Mouse (Mus musculus): ENCODE measurements around the gene Nudcd2. TPM values are rescaled to one million over a fixed set of nuclear protein-coding genes. Genes with fewer than 3 reads are reported as not detected.

The Nudcd2 gene
- polyA plus RNA-seq, 1 experiment from 2014 or later = 168 TPM

DNA sequence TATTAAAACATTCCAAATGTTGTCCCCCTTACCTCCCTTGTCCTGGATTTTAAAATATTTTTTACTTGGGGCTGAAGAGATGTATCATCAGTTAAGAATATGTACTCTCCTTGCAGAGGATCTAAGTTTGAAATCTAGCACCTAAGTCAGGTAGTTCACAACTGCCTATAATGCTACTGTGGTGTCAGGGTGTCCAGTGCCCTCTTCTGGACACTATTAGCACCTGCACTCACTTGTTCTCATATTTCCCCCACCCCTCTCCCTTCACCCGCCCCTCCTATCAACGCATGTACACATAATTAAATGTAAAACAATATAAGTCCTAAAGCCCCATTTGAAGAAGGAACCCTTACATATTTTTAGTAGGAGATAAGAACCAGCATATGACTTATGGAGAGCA is 29.9 kb downstream of the Nudcd2 start:
- Histone ChIP-seq H3K4me3 (no peak overlapping the region), H3K27ac (no peak overlapping the region), H3K4me1 (no peaks in the 10 kb centered on the region), H3K4me2 (replicated peaks) (no peak overlapping the region), H3K9me3 (no peaks in the 10 kb centered on the region), H3K9ac (no peak overlapping the region), H3K27me3 (no peaks in the 10 kb centered on the region; the same call in 1 of the 2 replicates), H3K36me3 (no peaks in the 10 kb centered on the region)
- ATAC-seq (ENCODE audit: low FRiP score, low read depth) = no peak
- 21% methylated on average over 2 of the region's 2 CpGs for WGBS

GRCm38 (mm10) chr11:40764690-40765089 is 31.2 kb downstream of the Nudcd2 start:
- Histone ChIP-seq H3K9ac (no peak overlapping the region), H3K27ac (no peak overlapping the region), H3K27me3 (no peaks in the 10 kb centered on the region; the same call in 1 of the 2 replicates), H3K4me2 (replicated peaks) (no peak overlapping the region), H3K9me3 (no peaks in the 10 kb centered on the region), H3K4me1 (no peaks in the 10 kb centered on the region), H3K36me3 (no peaks in the 10 kb centered on the region), H3K4me3 (no peak overlapping the region)
- 82% methylated on average over 4 of the region's 4 CpGs for WGBS
- ATAC-seq (ENCODE audit: low FRiP score, low read depth) = no peak

- Histone ChIP-seq H3K27me3 (no peaks in the 10 kb centered on the region), H3K36me3 (no peaks in the 10 kb centered on the region), H3K9ac (no peak overlapping the region), H3K4me2 (replicated peaks) (peak overlapping the region; percentile 44), H3K9me3 (no peaks in the 10 kb centered on the region), H3K27ac (no peak overlapping the region), H3K4me3 (0 out of 2 replicates have a peak overlapping the region, but pooled peaks have one; percentile 3), H3K4me1 (no peaks in the 10 kb centered on the region)
- WGBS = 39% methylated on average over 12 of the region's 12 CpGs
- ATAC-seq (ENCODE audit: low FRiP score, low read depth) = no peak; the same call in 1 of the 2 replicates
Measured at GRCm38 (mm10) chr11:40775315-40776269, 42.1 kb downstream of the Nudcd2 start.

DNA sequence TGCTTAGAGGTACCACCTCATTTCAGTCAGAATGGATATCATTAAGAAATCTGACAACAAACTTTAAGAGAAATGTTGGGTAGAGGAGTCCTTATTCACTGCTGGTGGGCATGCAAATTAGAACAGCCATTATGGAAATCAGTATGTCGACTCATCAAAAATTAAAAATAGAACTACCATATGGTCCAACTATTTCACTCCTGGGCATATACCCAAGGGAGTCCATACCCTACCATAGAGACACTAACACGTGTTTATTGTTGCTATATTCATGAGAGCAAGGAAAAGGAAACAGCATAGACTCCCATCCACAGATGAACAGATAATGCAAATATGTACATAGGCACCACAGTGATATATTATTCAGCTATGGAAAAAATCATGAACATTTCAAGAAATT is 48.4 kb downstream of the Nudcd2 start:
- H3K27ac ChIP-seq = no peak overlapping the region
- H3K36me3 ChIP-seq = no peaks in the 10 kb centered on the region
- H3K4me1 ChIP-seq = no peaks in the 10 kb centered on the region
- no peak overlapping the region for H3K4me2 ChIP-seq (replicated peaks)
- no peaks in the 10 kb centered on the region for H3K27me3 ChIP-seq
- H3K9me3 ChIP-seq = no peaks in the 10 kb centered on the region
- H3K9ac ChIP-seq = no peak overlapping the region
- no peak for ATAC-seq (ENCODE audit: low FRiP score, low read depth)
- WGBS = 70% methylated on average over 2 of the region's 2 CpGs
- no peak overlapping the region for H3K4me3 ChIP-seq

DNA sequence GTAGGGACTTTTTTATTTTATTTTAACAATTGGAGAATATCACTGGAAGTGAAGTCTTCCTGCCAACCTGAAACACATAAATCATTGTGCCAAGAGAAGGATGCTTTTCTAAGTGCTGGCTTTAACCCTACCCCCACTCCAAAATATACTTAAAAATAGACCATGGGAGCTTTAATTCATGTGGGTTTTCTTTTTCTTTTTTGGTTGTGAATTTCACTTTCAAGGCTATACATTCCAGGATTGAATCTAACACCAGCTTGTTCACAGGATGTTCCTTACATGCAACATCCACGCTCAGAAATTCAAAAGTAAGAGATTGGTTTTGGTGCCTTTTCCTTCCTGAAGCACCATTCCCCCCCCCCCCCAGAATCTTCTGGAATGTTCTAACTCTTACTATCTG is 49.9 kb downstream of the Nudcd2 start:
- H3K4me1 ChIP-seq = no peaks in the 10 kb centered on the region
- no peaks in the 10 kb centered on the region for H3K36me3 ChIP-seq
- H3K4me2 ChIP-seq (replicated peaks) = no peak overlapping the region
- no peak for ATAC-seq (ENCODE audit: low FRiP score, low read depth)
- H3K27ac ChIP-seq = no peak overlapping the region
- H3K9ac ChIP-seq = no peak overlapping the region
- no peaks in the 10 kb centered on the region for H3K9me3 ChIP-seq
- no peaks in the 10 kb centered on the region for H3K27me3 ChIP-seq
- WGBS = 81% methylated on average over 1 of the region's 1 CpGs
- no peak overlapping the region for H3K4me3 ChIP-seq

DNA sequence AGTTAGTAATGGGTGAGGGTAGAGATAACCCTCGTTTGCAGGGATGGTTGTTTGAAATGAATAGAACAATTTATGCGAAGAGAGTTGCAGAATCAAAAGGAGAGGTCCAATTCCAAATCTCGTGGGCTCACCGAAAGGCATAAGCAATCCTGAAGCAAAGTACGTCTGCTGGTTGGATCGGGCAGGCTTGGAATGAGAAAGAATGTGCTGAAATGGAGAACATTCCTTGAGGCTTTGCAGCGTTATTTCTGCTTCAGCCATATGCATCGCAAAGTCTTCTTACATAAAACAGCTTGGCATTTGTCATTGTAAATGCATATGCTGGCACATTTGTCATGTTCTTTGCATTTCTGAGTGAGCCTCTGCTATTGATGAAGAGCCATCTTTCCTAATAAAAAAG is 50.9 kb downstream of the Nudcd2 start:
- H3K4me3 ChIP-seq = no peak overlapping the region
- no peak overlapping the region for H3K4me2 ChIP-seq (replicated peaks)
- no peak overlapping the region for H3K9ac ChIP-seq
- ATAC-seq (ENCODE audit: low FRiP score, low read depth) = no peak
- no peak overlapping the region for H3K27ac ChIP-seq
- no peaks in the 10 kb centered on the region for H3K9me3 ChIP-seq
- H3K27me3 ChIP-seq = no peaks in the 10 kb centered on the region
- WGBS = 73% methylated on average over 8 of the region's 8 CpGs
- no peaks in the 10 kb centered on the region for H3K36me3 ChIP-seq
- no peaks in the 10 kb centered on the region for H3K4me1 ChIP-seq

- Histone ChIP-seq H3K27me3 (no peaks in the 10 kb centered on the region), H3K4me1 (no peaks in the 10 kb centered on the region), H3K9ac (no peak overlapping the region), H3K4me3 (no peak overlapping the region), H3K9me3 (no peaks in the 10 kb centered on the region), H3K36me3 (no peaks in the 10 kb centered on the region), H3K4me2 (replicated peaks) (no peak overlapping the region), H3K27ac (no peak overlapping the region)
- no peak for ATAC-seq (ENCODE audit: low FRiP score, low read depth)
- WGBS = 75% methylated on average over 2 of the region's 2 CpGs
Measured at GRCm38 (mm10) chr11:40786900-40787299, 53.4 kb downstream of the Nudcd2 start.

Other genes starting within 250 kb of the Nudcd2 start
- gene Mat2b, start 38.5 kb upstream of the Nudcd2 start, polyA plus RNA-seq (2015; fragmentation: Nextera tagmentation; extraction: Ambion mirVana) = 117 and 118 TPM in 2 replicates
- gene Hmmr, start 245 bp upstream of the Nudcd2 start, polyA plus RNA-seq (2015; fragmentation: Nextera tagmentation; extraction: Ambion mirVana) = 43.7 and 45.7 TPM in 2 replicates
- 31.7 and 35.5 TPM in 2 replicates for gene Ccng1, start 21.6 kb downstream of the Nudcd2 start, polyA plus RNA-seq (2015; fragmentation: Nextera tagmentation; extraction: Ambion mirVana)